Mouse (Mus musculus) kidney, adult 2 months (tissue): ENCODE results near the gene Arhgef26.

Experiments used
- CTCF ChIP-seq: fragments of 200-500 bp; conservative IDR thresholded peaks from 2 replicates; pipeline ENCODE4 v1.5.1; 2011; ENCODE audit warnings: low read depth, mild to moderate bottlenecking, control low read depth, low read length, moderate library complexity, mixed read lengths; ENCODE audit not compliant: insufficient read depth, insufficient read length
- POLR2A ChIP-seq: fragments of 200-500 bp; IDR thresholded peaks from one replicate; pipeline ENCODE4 v1.6.1; 2011; ENCODE audit warnings: low read depth, low read length, control low read depth

DNA sequence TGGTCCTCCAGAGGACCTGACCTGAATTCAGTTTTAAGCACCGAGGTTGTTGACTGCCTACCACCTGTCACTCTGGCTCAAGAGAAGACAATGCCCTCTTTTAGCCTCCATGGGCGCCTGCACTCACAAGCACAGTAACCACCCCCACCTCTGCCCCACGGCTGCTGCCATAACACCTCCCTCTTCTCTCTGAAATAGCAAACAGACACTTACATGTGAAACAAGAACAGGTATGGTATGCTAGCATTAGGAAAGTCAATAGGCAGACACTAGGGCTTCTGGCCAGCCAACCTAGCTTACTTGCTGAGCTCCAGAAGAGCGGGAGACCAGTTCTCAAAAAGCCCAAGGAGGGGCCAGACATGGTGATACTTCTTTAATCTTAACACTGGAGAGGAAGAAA is 161.2 kb downstream of the Arhgef26 start:
- TF ChIP-seq CTCF (no peak), POLR2A (no peak)
